Mouse (Mus musculus): Measurements from ENCODE around the gene Nfia.

The Nfia gene

DNA sequence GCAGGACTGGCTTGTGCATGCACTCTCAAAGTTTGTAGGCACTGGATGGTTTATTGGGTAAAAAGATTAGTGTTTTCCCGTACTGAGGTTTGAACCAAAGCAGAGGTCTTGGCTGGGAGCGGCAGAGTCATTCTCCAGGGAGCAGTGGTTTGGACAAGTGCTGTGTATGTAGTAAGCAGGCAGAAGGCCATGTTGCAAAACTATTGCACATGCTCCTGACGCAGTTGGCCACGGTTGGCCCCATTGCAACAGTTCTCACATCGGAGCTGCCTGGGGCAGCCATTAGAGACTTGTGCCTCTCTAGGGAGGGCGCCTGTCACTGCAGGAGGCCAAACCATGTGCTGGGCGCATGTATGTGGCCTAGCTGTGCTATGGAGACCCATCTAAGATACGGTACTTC lies 331.6 kb downstream of the Nfia start:
- DNase-seq (ENCODE audit: low spot score in 2 of 2) = no peak

DNA sequence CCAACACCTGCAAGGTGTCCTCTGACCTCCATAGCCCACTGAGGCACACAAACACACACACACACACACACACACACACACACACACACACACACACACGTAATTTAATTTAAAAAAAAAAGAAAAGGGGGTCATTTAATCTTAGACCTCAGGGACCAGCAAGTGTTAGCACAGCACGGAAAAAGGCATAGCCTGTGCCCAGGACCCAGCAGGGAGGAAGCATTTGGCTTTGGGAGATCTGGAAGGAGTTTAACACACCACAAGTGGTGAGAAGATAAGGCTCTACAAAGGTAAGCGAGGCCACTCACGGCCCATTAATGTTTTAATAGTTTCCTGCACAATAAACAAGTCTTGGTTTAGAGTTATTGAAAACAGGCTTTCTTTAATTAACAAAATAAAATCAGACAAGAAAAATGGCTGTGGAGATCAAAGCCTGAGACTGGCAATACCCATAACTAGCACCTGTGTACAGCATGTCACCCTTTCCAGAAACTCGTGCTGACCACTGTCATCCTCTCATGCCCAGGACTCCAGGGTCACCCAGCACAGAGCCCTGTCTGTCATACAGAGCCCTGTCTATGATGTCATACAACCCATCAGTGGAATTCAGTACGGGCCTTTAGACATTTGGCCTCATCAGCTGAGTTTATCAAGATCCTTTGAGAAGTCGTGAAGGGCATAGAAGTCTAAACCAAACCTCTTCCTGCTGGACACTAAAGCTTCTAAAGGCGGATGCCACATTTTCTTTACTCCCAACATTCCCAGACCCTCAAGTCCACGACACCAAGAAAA lies 332.6 kb downstream of the Nfia start:
- DNase-seq (ENCODE audit: low spot score in 2 of 2) = no peak

DNA sequence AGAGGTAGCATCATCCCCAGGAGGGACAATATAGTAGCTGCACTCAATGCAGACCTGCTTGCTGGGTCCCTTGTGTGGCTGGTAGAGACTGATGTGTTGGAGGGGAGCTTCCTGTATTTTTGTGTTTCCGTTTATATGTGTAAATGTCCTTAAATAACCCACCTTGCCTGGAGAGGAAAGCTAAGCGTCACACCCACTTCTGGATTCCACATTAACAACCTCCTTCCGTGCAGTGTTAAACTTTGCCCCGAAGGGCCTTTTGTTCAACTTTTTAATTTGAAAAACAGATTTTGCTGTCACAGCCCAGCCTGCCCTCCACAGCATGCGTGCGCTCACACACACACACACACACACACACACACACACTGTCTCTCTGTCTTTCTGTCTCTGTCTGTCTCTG lies 333.4 kb downstream of the Nfia start:
- no peak for DNase-seq (ENCODE audit: low spot score in 2 of 2)

DNA sequence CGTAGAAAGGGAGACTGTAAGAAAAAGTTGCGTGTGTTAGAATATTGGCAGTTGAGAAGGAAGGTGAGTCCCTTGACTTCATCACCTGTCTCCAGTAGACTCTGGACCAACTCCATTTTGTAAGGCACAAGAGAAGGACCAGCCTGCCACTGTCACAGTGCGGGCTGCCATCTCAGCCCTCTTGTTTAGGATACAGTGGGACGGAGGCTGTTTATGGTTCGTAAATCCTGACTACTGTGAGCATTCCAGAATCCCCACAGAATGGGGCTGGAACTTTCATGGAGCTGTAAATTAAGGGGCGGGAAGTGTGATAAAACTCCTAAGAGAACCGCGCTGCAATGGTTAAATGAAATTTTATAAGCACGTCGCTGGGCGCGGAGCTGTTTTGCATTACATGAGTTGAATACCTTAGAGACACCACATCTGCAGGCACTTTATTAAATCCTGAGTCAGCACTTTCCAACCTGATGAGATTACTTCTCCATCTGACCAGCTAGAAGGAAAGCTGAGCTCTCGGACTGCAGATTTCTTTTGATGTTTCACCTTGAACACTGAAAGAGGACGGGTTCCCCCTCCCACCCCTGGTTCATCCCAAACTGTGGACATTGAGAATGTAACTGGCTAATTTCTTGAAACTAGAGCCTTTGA lies 334.0 kb downstream of the Nfia start:
- no peak for DNase-seq (ENCODE audit: low spot score in 2 of 2)

DNA sequence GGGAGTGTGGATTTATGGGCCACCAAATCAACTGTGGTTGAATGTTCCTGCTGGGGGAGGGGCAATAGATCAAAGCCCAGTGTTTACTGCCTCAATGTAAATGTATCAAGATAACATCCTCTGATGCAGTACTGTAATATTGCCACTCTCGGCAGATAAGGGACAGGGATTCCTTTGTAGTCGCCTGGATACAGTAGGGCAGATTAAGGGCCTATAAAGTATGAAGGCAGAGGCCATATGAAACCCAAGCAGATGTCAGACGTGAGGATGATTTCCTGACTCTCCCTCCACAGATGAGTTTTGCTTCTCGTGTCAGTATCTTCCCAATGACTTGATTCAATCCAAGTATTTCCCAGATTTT lies 334.5 kb downstream of the Nfia start:
- no peak for DNase-seq (ENCODE audit: low spot score in 2 of 2)

DNA sequence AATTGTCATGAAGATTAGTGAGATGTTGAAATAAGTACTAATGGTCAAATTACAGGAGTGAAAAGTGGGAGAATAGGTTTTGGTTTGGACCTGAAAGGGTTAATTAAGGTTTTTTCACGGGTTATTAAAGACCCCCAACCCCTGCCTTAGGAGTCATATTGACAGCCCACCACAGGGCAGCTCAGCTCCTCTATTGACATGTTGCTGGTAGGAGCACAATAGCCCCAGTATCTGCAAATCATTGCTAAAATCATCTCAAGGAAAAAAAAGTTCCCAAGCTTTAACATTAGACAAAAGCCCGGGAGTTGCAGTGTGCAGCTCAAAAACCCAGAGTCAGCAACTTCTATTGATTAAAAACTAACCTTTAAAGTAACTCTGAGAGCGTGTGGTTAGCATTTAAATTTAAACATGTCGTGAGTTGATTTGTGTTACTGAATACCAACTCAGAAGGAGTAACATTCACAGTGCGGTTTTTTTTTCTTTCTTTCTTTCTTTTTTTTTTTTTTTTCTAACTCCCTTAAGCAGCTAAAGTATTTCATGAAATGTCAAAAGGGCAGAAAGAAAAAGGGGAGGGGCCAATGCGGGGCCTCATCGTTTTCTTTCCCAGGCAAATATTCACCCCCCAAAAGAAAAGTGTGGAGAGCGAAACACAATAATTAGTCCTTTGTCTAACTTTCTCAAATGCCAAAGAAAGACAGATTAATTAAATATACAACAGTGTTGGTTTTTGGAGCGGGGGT lies 335.6 kb downstream of the Nfia start:
- no peak for DNase-seq (ENCODE audit: low spot score in 2 of 2)

DNA sequence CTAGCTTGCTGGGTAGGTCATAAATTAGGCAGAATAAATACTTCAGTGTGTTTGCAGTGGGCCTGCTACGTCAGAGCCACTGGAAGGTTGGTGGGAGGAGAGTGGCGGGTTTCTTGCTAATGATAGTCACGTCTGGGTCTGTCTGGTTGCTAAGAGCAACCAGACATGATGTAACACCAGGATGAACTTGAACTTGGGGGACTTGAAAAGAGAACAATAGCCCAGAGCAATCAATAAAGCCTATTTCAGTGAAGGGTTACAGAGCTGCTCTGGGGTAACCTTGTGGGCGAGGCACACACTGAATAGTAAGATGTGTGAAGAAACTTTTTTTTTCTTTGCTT lies 336.1 kb downstream of the Nfia start:
- DNase-seq (ENCODE audit: low spot score in 2 of 2) = peak in 1 of 2 experiments; percentile 23

DNA sequence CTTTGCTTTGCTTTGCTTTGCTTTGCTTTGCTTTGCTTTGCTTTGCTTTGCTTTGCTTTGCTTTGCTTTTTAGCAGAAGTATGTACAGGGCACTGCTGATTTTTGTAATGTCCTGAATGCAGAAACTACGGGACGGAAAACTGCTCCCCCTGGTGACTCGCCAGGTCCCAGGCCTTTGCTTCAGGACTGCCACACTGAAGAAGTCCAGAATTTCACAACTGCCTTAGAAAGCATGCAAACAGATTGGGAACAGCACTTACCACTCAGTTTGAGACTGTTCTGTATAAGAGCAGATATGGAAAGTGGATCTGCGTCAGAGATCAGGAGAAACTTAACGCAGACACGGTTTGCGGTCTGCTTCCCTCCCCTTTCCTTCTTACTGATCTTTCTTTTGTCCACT lies 336.5 kb downstream of the Nfia start:
- DNase-seq (ENCODE audit: low spot score in 2 of 2) = peak in 1 of 2 experiments; percentile 35

DNA sequence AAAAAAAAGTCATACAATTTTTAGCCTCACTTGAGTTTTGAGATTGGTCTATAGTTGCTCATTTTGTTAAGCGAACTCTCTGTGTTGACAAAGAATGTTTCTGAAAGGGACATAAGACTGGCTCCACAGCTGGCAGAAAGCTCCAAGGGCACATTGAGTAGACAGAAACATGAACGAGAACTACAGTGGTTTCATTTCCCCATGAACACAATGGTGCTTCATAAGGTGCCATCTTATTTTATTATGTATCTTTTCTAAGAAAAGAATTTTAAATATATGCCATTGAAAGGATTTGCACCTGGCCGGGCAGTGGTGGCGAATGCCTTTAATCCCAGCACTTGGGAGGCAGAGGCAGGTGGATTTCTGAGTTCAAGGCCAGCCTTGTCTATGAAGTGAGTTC lies 337.4 kb downstream of the Nfia start:
- DNase-seq (ENCODE audit: low spot score in 2 of 2) = no peak

DNA sequence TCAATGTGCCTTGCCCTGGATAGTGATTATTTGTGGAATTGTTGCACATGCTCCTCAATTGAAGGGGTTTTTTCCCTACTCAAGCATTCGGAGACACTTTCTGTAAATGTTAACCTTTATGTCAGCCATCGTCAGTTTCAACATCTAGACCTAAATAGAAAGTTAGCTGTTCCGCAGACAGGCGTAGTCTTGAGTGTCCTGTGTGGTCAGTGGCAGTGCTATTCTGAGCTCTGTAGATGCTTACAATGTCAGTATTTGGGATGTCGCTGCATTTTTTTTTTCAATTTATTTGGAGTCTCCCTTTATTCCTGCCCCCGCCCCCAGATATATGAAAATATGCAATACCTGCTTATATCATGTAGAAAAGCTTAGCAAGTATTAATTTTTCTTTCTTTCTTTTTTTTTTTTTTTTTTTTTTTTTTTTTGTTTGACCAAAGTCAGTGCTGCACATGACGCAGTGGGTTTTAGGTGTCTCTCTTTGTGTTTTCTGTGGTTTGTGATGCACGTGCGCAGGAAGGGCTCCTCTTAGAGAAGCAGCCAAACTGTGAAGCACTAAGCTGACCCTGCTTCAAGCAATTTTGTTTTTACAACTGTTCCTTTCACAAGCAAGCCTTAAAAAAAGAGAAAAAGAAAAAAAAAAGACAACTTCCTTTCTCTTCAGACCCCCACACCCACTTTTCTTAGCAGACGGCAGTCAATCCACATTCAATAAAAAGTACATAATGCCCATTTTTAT lies 340.9 kb downstream of the Nfia start:
- no peak for DNase-seq (ENCODE audit: low spot score in 2 of 2)

DNA sequence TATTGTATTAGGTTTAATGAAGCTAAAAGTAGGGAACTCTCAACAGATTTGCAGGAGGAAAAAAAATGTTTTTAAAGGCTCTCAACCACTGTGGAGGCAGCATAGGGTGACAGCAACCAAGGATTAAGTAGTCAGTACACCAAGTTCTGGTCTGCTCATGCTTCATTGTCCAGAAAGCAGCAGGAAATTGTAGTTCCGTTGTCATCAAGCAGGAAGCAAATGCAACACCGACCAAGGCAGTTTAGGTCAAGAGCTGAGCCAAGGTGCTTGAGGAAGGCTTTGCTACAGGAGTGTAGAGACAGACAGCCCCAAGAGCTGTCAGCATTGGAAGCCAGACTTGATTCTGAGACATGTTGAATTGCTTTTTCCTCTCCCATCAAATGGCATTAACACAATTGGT lies 342.4 kb downstream of the Nfia start:
- DNase-seq (ENCODE audit: low spot score in 2 of 2) = no peak

DNA sequence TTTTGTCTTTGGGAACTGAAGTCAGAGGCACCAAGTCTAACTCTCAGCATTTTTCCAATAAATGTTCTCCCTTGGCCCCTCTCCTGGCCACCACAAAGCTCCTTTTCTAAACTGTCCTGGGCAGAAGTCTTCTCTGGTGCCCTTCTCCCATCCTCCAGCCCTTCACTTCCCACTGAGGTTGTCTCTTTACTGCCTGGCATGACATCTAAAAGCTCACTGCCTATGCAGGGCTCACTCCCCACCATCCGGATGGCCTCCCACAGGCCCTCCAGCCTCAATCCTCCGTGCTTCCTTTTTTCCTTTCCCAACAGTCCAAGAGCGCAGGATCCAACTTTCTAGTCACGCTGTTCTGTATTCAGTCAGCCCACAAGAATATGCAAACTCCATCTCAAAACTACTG lies 342.9 kb downstream of the Nfia start:
- DNase-seq (ENCODE audit: low spot score in 2 of 2) = no peak

DNA sequence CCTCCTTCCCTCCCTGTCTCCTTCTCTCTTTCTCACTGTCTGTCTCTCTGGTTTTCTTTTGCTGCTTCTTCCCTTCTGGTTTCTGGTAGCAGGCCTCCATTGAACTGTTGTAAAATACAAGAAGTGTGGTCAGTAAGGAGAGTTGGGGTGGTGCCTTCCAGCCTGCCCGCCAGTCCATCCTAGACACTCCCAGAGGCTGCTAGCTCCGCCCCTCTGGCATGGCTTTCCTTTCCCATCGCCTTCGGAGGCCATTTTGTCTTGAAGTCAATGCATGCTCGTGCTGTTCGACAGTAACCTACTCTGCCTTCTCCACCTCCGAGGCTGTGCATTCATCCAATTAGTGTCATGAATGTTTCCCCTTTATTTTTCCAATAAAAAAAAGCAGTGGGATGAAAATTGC lies 343.5 kb downstream of the Nfia start:
- DNase-seq (ENCODE audit: low spot score in 2 of 2) = no peak

DNA sequence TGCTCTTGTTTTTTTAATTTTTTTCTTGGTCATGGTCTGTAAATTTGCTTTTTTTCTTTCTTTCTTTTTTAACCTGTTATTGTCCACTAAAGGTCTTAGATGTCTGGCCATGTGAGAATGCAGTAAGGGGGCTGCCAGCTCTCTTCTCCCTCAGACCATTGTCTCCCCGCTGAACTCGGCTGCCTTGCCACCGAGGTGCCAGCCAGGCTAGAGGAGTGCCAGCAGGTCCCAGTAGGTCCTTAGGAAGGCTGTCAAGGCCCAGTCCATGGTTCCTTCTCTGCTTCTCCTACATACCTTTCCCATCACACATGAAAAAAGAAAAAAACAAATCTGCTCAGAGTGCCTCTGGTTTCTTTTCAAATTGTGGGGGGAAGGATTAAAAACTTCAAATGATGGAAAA lies 345.6 kb downstream of the Nfia start:
- no peak for DNase-seq (ENCODE audit: low spot score in 2 of 2)

DNA sequence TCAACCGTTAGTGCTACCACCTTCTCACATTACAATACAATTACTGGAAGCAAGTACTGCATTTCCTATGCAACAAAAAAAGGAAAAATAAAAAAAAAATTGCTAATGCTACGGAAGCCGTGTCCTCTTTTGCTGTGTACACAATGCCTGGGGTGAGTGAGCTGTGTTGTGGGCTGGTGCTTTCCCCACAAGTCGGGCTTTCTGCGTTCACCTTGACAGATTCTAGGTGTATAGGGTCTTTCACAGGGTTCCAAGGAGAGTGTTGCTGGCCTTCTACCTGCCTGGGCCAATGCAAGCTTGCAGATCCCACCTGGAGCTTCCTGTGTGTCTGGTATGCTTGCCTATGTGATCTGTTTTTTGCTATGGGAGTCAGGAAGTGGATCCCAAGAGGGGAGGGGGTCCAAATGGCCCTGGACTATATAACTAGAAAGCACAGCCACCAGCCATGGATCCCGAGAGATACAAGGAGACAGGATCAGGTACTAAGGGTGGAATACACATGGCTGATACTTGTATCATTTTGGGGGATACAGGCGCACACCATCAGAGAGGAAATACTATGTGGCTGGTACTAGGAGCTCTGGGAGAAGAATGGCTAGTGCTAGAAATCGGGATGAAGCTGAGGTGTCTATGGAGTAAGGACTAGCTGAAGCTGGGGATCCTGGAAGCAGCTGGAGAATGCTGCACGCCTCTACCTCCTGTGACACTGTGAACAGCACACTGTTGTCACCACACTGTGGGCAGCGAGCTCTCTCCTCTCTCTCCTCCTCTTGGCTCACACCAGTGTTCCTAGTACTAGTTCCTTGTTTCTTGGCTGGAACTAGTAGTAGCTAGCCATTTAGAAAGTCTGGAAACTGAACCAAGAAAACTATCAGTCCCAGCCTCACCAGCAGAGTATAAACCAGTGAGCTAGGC lies 346.5 kb downstream of the Nfia start:
- DNase-seq (ENCODE audit: low spot score in 2 of 2) = no peak

DNA sequence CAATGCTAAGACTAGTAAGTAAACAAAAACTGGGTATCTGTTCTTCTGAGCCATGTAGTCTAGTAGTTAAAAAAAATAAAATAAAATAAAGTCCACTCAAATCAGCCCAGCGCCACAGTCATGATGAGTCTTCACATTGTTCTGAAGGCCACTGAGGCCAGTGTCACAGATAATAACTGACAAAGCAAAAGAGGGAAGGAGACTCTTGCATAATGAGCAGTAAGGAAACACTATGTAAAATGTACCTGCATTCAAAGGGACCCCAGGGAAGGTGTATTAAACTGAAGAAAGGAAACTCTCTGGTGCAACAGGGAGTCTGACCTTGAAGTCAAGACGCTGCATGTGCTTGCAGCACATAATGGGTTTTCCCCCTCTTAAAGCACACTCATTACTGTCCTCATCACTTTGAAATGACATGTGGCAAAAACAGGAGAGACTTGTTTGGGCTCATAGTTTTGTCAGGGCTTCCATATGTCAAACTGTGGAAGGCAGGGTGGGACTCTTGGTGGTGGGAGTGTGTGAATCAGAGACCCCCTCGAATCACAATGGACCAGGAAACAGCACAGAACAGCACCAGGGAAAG lies 347.5 kb downstream of the Nfia start:
- no peak for DNase-seq (ENCODE audit: low spot score in 2 of 2)

DNA sequence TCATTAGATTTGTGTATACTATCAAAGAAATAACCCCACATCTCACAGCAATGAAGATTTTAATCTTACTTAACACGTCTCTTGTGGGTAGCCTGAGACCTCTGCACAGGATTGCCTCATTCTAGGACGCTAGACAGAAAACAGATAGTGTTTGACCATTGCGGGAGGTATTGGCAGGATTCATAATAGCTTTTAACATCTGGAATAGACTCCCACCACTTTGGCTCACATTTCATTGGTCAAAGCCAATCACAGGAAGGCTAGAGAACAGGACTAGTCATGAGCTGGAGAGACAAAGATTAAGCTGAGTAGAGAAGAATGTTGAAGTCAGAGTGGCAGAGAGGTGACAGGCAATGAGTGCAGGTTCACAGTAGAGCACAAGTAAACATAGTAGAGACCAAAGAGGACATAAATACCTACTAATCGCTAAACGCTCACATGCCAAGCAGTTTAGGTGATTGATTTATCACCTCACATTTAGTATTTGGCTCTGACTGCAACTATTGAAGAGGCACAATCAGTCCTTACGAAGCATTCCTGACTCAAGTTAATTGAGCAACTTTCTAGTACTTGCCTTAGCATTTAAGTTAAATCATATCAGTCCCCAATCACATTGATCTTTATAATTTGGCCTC lies 348.3 kb downstream of the Nfia start:
- DNase-seq (ENCODE audit: low spot score in 2 of 2) = no peak

DNA sequence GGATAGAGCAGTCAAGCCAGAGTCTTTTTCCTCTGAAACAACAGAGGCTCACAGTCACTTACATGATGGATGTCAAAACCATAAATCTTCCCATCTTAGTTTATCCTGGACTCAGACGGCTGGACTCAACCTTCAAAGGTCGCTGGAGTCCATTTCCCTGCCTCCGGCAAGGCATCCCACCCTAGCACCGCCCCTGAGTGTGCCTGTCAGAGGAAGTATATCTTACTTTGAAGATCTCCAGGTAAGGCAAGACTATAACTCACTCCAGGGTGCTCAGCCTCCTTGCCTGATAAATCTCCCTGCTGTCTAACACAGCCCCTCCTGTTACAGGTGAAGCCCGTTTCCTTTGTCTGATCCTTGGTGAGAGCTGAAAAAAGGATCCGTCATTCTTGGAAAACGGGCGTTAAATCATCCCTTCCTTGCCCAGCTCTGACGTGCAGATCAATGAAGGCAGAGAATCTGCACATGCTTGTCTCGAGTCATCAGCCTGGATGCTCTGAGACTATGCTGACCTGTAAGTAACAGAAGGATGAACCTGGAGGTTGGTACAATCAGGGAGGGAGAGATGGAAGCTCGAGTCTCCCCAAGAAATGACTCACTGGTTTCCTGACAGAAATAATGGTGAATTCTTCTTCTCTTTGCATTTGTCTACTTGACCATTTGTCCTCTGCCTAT lies 353.6 kb downstream of the Nfia start:
- no peak for DNase-seq (ENCODE audit: low spot score in 2 of 2)

DNA sequence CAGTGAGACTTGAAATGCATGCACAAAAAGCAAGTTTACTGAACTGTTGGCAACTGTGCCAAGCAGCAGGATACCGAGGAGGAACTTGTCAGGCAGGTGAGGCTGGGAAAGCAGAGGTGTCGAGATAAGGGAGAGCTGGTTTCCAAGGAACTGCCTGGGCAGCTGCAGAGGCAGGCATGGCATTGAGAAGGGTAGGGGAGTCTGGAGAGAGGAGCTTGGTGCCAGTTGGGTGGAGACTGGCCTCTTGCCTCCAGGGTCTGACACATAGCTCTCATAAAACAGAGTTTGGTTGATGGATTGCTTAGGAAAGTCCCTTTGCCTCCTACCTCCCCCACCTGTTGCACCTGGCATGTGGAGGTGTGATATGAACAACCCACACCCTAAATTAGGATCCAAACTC lies 358.3 kb downstream of the Nfia start:
- DNase-seq (ENCODE audit: low spot score in 2 of 2) = no peak

DNA sequence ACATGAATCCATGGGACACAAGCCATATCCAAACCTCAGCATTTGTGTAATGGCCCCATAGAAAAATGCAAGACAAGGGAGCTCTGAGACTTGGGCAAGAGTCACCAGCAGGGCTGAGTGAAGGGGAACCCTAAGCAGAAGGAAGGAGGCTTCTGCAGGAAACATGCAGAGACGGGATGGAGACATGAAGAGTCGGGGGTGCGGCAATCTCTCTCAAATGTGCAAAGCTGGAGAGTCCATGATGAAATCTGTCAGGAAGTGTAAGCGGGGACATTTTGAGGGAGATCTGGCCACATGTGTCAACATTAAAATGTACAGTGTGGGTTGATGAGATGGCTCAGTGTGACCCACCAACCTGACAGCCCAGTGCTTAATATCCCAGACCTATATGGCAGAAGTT lies 361.5 kb downstream of the Nfia start:
- DNase-seq (ENCODE audit: low spot score in 2 of 2) = no peak

Data from frontal cortex, postnatal 36 days (tissue).